ENCODE assay signal across 8 mouse cellular contexts in genomic region chr7:109114950-109115349, GRCm38 (mm10). TPM values are rescaled to one million over a fixed set of nuclear protein-coding genes. Genes with fewer than 3 reads are reported as not detected.
DNase-seq lines count a peak whose midpoint lies in the region; ATAC-seq lines count a peak whose summit lies in the region.

No protein-coding gene starts in this region.

- H3K9me3 ChIP-seq in embryonic facial prominence, embryonic 12.5 days: no peaks in the 10 kb centered on the region
- no peaks in the 10 kb centered on the region for H3K9me3 ChIP-seq in limb, embryonic 13.5 days
- no peaks in the 10 kb centered on the region for H3K9me3 ChIP-seq in neural tube, embryonic 12.5 days

- no peaks in the 10 kb centered on the region for H3K27me3 ChIP-seq in embryonic facial prominence, embryonic 12.5 days
- no peaks in the 10 kb centered on the region for H3K27me3 ChIP-seq in limb, embryonic 13.5 days
- no peaks in the 10 kb centered on the region for H3K27me3 ChIP-seq in neural tube, embryonic 12.5 days (replicated peaks)

- H3K9ac ChIP-seq in embryonic facial prominence, embryonic 12.5 days: no peak overlapping the region
- no peak overlapping the region for H3K9ac ChIP-seq in limb, embryonic 13.5 days
- H3K9ac ChIP-seq in neural tube, embryonic 12.5 days: no peak overlapping the region

- no peaks in the 10 kb centered on the region for H3K4me1 ChIP-seq in embryonic facial prominence, embryonic 12.5 days
- peaks cover 5% of the 10 kb centered on the region for H3K4me1 ChIP-seq in limb, embryonic 13.5 days
- peaks cover 8% of the 10 kb centered on the region for H3K4me1 ChIP-seq in neural tube, embryonic 12.5 days

- H3K4me3 ChIP-seq in embryonic facial prominence, embryonic 12.5 days: no peak overlapping the region
- H3K4me3 ChIP-seq in limb, embryonic 13.5 days: no peak overlapping the region
- no peak overlapping the region for H3K4me3 ChIP-seq in neural tube, embryonic 12.5 days

- no peak overlapping the region for H3K4me2 ChIP-seq in embryonic facial prominence, embryonic 12.5 days (replicated peaks)
- no peak overlapping the region for H3K4me2 ChIP-seq in limb, embryonic 13.5 days (replicated peaks)
- H3K4me2 ChIP-seq in neural tube, embryonic 12.5 days (replicated peaks): no peak overlapping the region

- peak; percentile 90 for DNase-seq in c-Kit-positive CD71-positive TER-119-negative erythroid progenitor cells, embryonic 14.5 days (ENCODE audit: low read depth)
- DNase-seq in layer of hippocampus, adult 11-12 months (ENCODE audit: low spot score): no peak
- DNase-seq in frontal cortex, postnatal 10 days (ENCODE audit: low spot score in 2 of 2): no peak
- no peak for DNase-seq in layer of hippocampus, adult 9-11 months
- no peak for DNase-seq in B cell, adult 2 months

- H3K27ac ChIP-seq in embryonic facial prominence, embryonic 12.5 days: no peak overlapping the region
- no peak overlapping the region for H3K27ac ChIP-seq in limb, embryonic 13.5 days
- H3K27ac ChIP-seq in neural tube, embryonic 12.5 days: no peak overlapping the region

- 45% methylated on average over 10 of the region's 10 CpGs for WGBS in embryonic facial prominence, embryonic 12.5 days
- 59% methylated on average over 10 of the region's 10 CpGs for WGBS in limb, embryonic 13.5 days
- 13% methylated on average over 10 of the region's 10 CpGs for WGBS in neural tube, embryonic 12.5 days

- 0 out of 2 replicates have a peak, but pooled peaks have one; percentile 36 for ATAC-seq in embryonic facial prominence, embryonic 12.5 days (ENCODE audit: insufficient number of reproducible peaks, insufficient read depth, low FRiP score, low TSS enrichment)
- 0 out of 2 replicates have a peak, but pooled peaks have one; percentile 40 for ATAC-seq in limb, embryonic 13.5 days (ENCODE audit: low FRiP score, low read depth)
- peak; percentile 67 for ATAC-seq in neural tube, embryonic 12.5 days (ENCODE audit: low FRiP score, low read depth)

- H3K36me3 ChIP-seq in embryonic facial prominence, embryonic 12.5 days: no peaks in the 10 kb centered on the region
- H3K36me3 ChIP-seq in limb, embryonic 13.5 days: no peaks in the 10 kb centered on the region
- no peaks in the 10 kb centered on the region for H3K36me3 ChIP-seq in neural tube, embryonic 12.5 days

RNA-seq across cellular contexts. Expression of gene Ric3, which starts 31.8 kb away (rescaled TPM):
- polyA plus RNA-seq in embryonic facial prominence, embryonic 12.5 days (2016; fragmentation: Nextera tagmentation; extraction: Ambion mirVana): 5.3 and 6.4 TPM in 2 replicates
- 4.3 and 4.9 TPM in 2 replicates for polyA plus RNA-seq in limb, embryonic 13.5 days (2015; fragmentation: Nextera tagmentation; extraction: Ambion mirVana)
- 21.2 and 24.1 TPM in 2 replicates for polyA plus RNA-seq in neural tube, embryonic 12.5 days (2016; fragmentation: Nextera tagmentation; extraction: Ambion mirVana)
